Mouse (Mus musculus) frontal cortex, postnatal 10 days (tissue): Measurements from ENCODE around the gene Cc2d1a.

Experiments used
- DNase-seq, 2 experiments: peaks; one replicate each; pipeline ENCODE4 v3.0.0; 2022; ENCODE audit warnings: low spot score in 2 of 2, mixed read lengths in 1 of 2

Cc2d1a gene

GRCm38 (mm10) chr8:84147769-84148530, at the start of gene Cc2d1a, which contains the start of gene 4930432K21Rik:
Cc2d1a (minus strand) TSS chr8:84147936.
4930432K21Rik (plus strand) TSS chr8:84148025.
- DNase-seq: peak; percentile 93

- peak; percentile 77 to 85 for DNase-seq
Measured at GRCm38 (mm10) chr8:84197141-84197921, 49.6 kb upstream of the Cc2d1a start.

- DNase-seq: no peak
Measured at GRCm38 (mm10) chr8:84194224-84194743, 46.5 kb upstream of the Cc2d1a start.

GRCm38 (mm10) chr8:84193566-84193965, 45.8 kb upstream of the Cc2d1a start:
- no peak for DNase-seq

- no peak for DNase-seq
Measured at GRCm38 (mm10) chr8:84193161-84193560, 45.4 kb upstream of the Cc2d1a start.

- peak in 1 of 2 experiments; percentile 66 for DNase-seq
Measured at GRCm38 (mm10) chr8:84192555-84192954, 44.8 kb upstream of the Cc2d1a start.

- no peak for DNase-seq
Measured at GRCm38 (mm10) chr8:84192023-84192422, 44.3 kb upstream of the Cc2d1a start.

GRCm38 (mm10) chr8:84190191-84190867, 42.6 kb upstream of the Cc2d1a start:
- DNase-seq: no peak

GRCm38 (mm10) chr8:84189603-84190002, 41.9 kb upstream of the Cc2d1a start:
- DNase-seq: no peak

GRCm38 (mm10) chr8:84188671-84189070, 40.9 kb upstream of the Cc2d1a start:
- no peak for DNase-seq

- no peak for DNase-seq
Measured at GRCm38 (mm10) chr8:84187065-84187755, 39.5 kb upstream of the Cc2d1a start.

- DNase-seq: peak in 1 of 2 experiments; percentile 64
Measured at GRCm38 (mm10) chr8:84186547-84186946, 38.8 kb upstream of the Cc2d1a start.

GRCm38 (mm10) chr8:84185117-84185516, 37.4 kb upstream of the Cc2d1a start, which contains the start of gene Nanos3:
Nanos3 (minus strand) TSS chr8:84185217.
- DNase-seq: no peak

GRCm38 (mm10) chr8:84184085-84185043, 36.6 kb upstream of the Cc2d1a start:
- DNase-seq: no peak

GRCm38 (mm10) chr8:84183261-84184084, 35.7 kb upstream of the Cc2d1a start:
- peak in 1 of 2 experiments; percentile 39 for DNase-seq

- no peak for DNase-seq
Measured at GRCm38 (mm10) chr8:84182833-84183232, 35.1 kb upstream of the Cc2d1a start.

- no peak for DNase-seq
Measured at GRCm38 (mm10) chr8:84180530-84181190, 32.9 kb upstream of the Cc2d1a start.

- no peak for DNase-seq
Measured at GRCm38 (mm10) chr8:84179946-84180345, 32.2 kb upstream of the Cc2d1a start.

GRCm38 (mm10) chr8:84178592-84178991, 30.9 kb upstream of the Cc2d1a start:
- no peak for DNase-seq
